Mouse (Mus musculus) CD4-positive, CD25-positive, alpha-beta regulatory T cell, adult 9 weeks (primary cell): ENCODE results near the gene Mrpl28. TPM values are rescaled to one million over a fixed set of nuclear protein-coding genes. Genes with fewer than 3 reads are reported as not detected.

Experiments used
- polyA plus RNA-seq: library from polyadenylated mRNA; unstranded; fragments of 100-300 nt; shearing (Covaris generic); gene quantifications from one replicate; pipeline ENCODE4 v1.2.1, GENCODE M21; 2017

Gene Mrpl28
- polyA plus RNA-seq = 93.0 TPM

DNA sequence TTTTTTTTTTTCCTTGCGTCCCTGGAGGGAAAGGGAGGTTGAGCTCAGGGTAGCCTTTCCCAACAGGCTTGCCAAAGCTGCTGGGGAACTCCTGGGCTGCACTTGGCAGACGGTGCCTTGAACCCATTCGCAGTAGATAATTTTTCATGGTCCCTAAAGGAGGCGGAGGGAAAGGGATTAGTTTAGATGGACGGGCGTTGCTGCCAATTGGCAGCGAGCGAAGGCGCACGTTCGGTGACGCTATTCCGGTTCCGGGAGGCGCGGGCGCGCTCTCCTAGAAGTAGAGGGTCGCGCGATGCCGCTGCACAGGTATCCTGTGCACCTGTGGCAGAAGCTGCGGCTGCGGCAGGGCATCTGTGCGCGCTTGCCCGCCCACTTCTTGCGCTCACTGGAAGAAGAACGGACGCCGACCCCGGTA lies at the start of gene Mrpl28:
Gene Mrpl28 (plus strand): TSS at position 234 of the 418 bp plus-strand sequence.

DNA sequence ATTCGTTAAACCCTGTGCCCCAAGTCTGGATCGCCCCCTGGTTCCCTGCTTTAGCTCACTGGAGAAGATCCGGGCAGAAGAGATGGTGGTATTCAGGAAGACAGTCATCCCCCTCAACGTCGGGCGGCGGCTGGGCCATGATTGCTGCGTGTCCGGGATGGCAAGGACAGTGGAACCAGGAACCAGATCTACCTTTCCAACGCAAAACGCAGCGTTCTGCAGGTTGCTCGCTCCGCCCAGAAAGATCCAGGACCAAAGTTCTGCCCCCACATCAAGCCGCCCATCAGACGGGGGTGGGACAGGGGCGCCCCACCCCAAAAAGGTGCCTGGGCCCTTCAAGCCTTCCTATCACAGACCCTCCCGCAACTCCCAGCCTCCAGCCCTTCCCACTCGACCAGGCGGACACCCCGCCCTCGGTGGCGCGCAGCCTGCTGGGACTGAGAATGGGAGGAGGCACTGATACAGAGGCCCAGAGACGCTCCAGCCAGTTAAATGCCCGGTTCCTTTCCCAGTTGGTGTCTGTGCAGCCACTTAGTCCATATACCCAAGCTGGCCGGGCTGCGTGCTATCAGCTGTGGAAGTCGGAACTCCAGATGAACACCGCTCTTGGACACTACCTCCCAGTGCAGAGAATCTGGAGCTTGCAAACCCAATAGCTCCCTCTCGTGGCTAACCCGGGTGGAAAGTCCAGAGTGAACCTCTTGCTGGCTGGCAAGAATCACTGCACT lies 33.2 kb upstream of the Mrpl28 start, which contains the start of gene Decr2:
Gene Decr2 (minus strand): TSS at position 433 of the 728 bp plus-strand sequence.

DNA sequence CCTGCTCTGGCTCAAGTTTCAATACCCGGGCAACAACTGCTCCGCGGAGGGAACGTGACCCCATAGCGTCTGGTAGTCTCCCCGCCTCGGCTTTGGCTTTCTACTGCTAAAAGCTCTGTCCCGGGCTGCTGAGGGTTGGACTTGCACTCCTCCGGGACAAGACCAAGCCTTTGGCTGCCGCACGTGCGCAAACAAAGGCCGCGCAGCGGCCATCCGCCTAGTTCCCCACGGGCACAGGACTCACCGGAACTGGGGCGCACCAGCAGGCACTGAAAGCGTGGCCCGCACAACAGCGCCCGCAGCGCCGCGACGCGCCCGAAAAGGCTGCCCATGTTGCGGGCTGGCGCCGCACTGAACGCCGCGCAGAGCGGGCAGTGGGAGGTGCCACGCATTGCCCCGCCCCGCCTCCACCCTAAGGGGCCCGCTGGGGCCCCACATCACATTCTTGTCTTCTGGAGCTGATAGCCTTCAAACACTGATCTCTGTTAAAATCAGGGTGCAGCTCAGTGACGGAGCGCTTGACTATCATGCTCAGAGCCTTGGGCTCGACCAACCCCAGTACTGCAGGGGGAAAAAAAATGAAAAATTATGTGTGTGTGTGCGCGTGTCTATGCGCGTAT lies 28.1 kb upstream of the Mrpl28 start, which contains the start of gene Nme4:
Gene Nme4 (minus strand): TSS at position 482 of the 620 bp plus-strand sequence.

DNA sequence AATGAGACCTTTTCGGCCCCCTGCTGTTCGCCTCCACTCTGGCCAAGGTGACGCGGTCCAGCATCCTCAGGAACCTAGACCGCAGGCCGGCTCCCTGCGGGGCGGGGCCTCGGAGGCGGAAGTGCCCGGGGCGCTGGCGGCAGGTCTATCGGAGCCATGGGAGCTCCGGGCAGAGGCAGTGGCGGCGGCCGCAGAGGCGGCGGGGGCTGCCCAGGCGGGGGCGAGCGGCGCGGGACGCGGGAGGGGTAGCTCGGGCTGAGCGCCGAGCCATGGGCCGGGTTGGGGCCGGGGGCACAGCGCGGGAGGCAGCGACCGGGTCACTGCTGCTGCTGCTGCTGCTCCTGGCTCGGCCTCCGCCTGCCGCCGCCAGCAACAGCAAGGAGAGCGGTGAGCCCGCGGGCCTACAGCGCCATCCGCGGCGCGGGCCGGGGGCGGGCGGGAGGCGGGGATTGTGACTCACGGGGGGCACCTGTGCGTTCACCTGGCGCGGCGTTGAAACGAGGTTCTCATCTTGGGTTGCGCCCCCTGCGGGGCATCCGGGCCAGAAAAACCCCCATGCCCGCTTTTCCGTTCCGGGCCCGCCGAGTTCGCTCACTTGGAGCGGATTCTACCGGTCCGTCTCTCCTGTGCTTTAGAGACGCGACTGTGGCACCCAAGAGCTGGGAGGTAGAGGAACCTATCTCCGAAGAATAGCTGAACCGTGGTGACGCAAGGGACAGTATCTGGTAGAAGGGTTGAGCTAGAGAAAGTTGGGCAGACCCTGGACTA lies 9.9 kb upstream of the Mrpl28 start, which contains the start of gene Tmem8:
Gene Tmem8 (plus strand): TSS at position 119 of the 768 bp plus-strand sequence.

GRCm38 (mm10) chr17:26138239-26138836 lies 15.0 kb downstream of the Mrpl28 start, which contains the start of gene Axin1:
Axin1 (plus strand) TSS chr17:26138688.

Other genes starting within 250 kb of the Mrpl28 start
- gene Mettl26, start 248.4 kb upstream of the Mrpl28 start, polyA plus RNA-seq = 112 TPM
- gene Wfikkn1, start 242.6 kb upstream of the Mrpl28 start, polyA plus RNA-seq = 1.5 TPM
- gene Rab40c, start 203.8 kb upstream of the Mrpl28 start, polyA plus RNA-seq = 5.6 TPM
- gene Pigq, start 178.6 kb upstream of the Mrpl28 start, polyA plus RNA-seq = 63.9 TPM
- not detected for gene Nhlrc4, start 178.5 kb upstream of the Mrpl28 start, polyA plus RNA-seq
- not detected for gene A930017K11Rik, start 170.9 kb upstream of the Mrpl28 start, polyA plus RNA-seq
- 14.6 TPM for gene Capn15, start 137.7 kb upstream of the Mrpl28 start, polyA plus RNA-seq
- 1.5 TPM for gene Rab11fip3, start 53.9 kb upstream of the Mrpl28 start, polyA plus RNA-seq
- 35.3 TPM for gene Decr2, start 33.2 kb upstream of the Mrpl28 start, polyA plus RNA-seq
- gene Nme4, start 27.9 kb upstream of the Mrpl28 start, polyA plus RNA-seq = 2.0 TPM
- gene Tmem8, start 10.2 kb upstream of the Mrpl28 start, polyA plus RNA-seq = 4.8 TPM
- gene Axin1, start 15.2 kb downstream of the Mrpl28 start, polyA plus RNA-seq = 8.9 TPM
- gene Pdia2, start 75.6 kb downstream of the Mrpl28 start, polyA plus RNA-seq = not detected
- 17.6 TPM for gene Rgs11, start 79.5 kb downstream of the Mrpl28 start, polyA plus RNA-seq
- gene Arhgdig, start 84.3 kb downstream of the Mrpl28 start, polyA plus RNA-seq = not detected
- gene Fam234a, start 120.7 kb downstream of the Mrpl28 start, polyA plus RNA-seq = 29.9 TPM
- 92.1 TPM for gene Luc7l, start 129.4 kb downstream of the Mrpl28 start, polyA plus RNA-seq